Mouse (Mus musculus) large intestine, adult 2 months (tissue): ENCODE measurements at regions not wholly inside any gene's neighbourhood (a gene's known extent, or its start where the extent isn't known, plus 50 kb on each side); places are given as distances from the start of the nearest gene placed in this dataset.
"Not testable (repeated sequence)": the region's sequence is repeated elsewhere in the genome, so short reads cannot be mapped to it uniquely, and the experiment has no call there.

Experiments
- DNase-seq: peaks from one replicate; pipeline ENCODE4 v3.0.0-alpha.2; 2012; ENCODE audit warnings: low read depth, low spot score
- WGBS: fragments of 180-500 bp; shearing (Covaris S2); methylation state at CpG from one replicate; pipeline ENCODE4 v1.1.7; 2018; 5-methylcytosine and 5-hydroxymethylcytosine counted together

- DNase-seq: no peak
These were observed 305.9 kb downstream of the Hdgfl1 start for GRCm38 (mm10) chr13:26464096-26464495.

GRCm38 (mm10) chr13:26457487-26458253 is 312.3 kb downstream of the Hdgfl1 start:
- no peak for DNase-seq
- WGBS: 53% methylated on average over 4 of the region's 4 CpGs

GRCm38 (mm10) chr13:26426639-26427038 is 343.3 kb downstream of the Hdgfl1 start:
- no peak for DNase-seq
- WGBS: 84% methylated on average over 4 of the region's 4 CpGs

- no peak for DNase-seq
- WGBS: 87% methylated on average over 1 of the region's 1 CpGs
These were observed 345.5 kb downstream of the Hdgfl1 start for GRCm38 (mm10) chr13:26424513-26424912.

- DNase-seq: no peak
These were observed 364.2 kb downstream of the Hdgfl1 start for GRCm38 (mm10) chr13:26405757-26406156.

- no peak for DNase-seq
- 59% methylated on average over 2 of the region's 2 CpGs for WGBS
These were observed 365.3 kb downstream of the Hdgfl1 start for GRCm38 (mm10) chr13:26404707-26405106.

- 78% methylated on average over 7 of the region's 7 CpGs for WGBS
These were observed 381.9 kb downstream of the Hdgfl1 start for GRCm38 (mm10) chr13:26387861-26388621.

GRCm38 (mm10) chr13:26382631-26383030 is 387.3 kb downstream of the Hdgfl1 start:
- WGBS: 23% methylated on average over 2 of the region's 2 CpGs
- DNase-seq: no peak

More at GRCm38 (mm10) chr13:26387861-26388621, 381.9 kb downstream of the Hdgfl1 start:
- no peak for DNase-seq

- no peak for DNase-seq
- 72% methylated on average over 2 of the region's 2 CpGs for WGBS
These were observed 387.8 kb downstream of the Hdgfl1 start for GRCm38 (mm10) chr13:26382154-26382553.

- no peak for DNase-seq
These were observed 394.4 kb downstream of the Hdgfl1 start for GRCm38 (mm10) chr13:26375546-26375945.

GRCm38 (mm10) chr13:26365911-26366310 is 404.1 kb downstream of the Hdgfl1 start:
- not testable (repeated sequence) for DNase-seq
- 89% methylated on average over 6 of the region's 6 CpGs for WGBS

- 55% methylated on average over 3 of the region's 3 CpGs for WGBS
- DNase-seq: no peak
These were observed 413.6 kb downstream of the Hdgfl1 start for GRCm38 (mm10) chr13:26356341-26356740.

GRCm38 (mm10) chr13:26354421-26354820 is 415.5 kb downstream of the Hdgfl1 start:
- DNase-seq: no peak

GRCm38 (mm10) chr13:26350510-26350909 is 419.5 kb downstream of the Hdgfl1 start:
- WGBS: 78% methylated on average over 3 of the region's 3 CpGs
- DNase-seq: no peak

- no peak for DNase-seq
- WGBS: 38% methylated on average over 3 of the region's 3 CpGs
These were observed 431.2 kb downstream of the Hdgfl1 start for GRCm38 (mm10) chr13:26338795-26339194.

GRCm38 (mm10) chr13:26325066-26325465 is 444.9 kb downstream of the Hdgfl1 start:
- DNase-seq: no peak
- 74% methylated on average over 3 of the region's 3 CpGs for WGBS

- WGBS: 92% methylated on average over 6 of the region's 6 CpGs
- no peak for DNase-seq
These were observed 445.3 kb downstream of the Hdgfl1 start for GRCm38 (mm10) chr13:26324633-26325032.

GRCm38 (mm10) chr13:26318557-26318956 is 451.4 kb downstream of the Hdgfl1 start:
- 76% methylated on average over 5 of the region's 5 CpGs for WGBS
- DNase-seq: no peak

GRCm38 (mm10) chr13:26312246-26313010 is 457.5 kb downstream of the Hdgfl1 start:
- DNase-seq: no peak
- 55% methylated on average over 7 of the region's 7 CpGs for WGBS

GRCm38 (mm10) chr13:26284073-26284444 is 485.9 kb downstream of the Hdgfl1 start:
- DNase-seq: no peak
- WGBS: 63% methylated on average over 3 of the region's 3 CpGs
